Mouse (Mus musculus): ENCODE data around the gene Mrpl42.

Mrpl42 gene

DNA sequence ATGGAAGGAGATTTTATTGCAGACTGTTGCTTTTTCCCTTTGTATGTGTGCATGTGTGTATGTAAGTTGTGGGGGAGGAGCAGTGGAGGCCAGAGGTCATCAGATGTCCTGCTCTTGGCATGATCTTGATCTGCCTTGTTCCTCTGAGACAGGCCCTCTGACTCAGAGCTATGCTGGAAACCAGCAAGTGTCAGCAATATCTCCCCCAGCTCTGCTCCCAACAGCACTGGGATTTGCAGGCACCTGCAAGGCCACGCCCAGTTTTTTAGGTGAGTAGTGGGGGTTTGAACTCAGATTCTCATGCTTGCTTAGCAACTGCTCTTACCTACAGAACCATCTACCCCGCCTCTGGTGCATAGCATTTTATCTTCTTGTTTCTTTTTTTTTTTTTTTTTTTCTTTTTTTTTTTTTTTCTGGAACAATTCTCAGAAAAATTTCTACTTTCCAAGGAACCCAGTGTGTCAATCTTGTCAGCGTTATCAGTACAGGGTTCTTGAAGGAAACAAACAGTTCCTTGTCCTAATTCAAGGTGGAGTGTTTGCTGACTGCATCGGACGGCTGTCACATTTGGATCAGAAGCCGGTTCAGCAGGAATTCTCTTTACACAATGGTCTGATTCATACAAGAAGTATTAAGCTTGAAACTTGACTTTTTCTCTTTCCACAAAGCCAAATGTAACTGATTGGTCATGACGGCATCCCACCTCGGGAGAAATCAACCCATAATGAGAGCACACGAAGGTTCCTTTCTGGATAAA is 43.5 kb downstream of the Mrpl42 start:
- DNase-seq (ENCODE audit: low spot score in 2 of 2), result no peak

DNA sequence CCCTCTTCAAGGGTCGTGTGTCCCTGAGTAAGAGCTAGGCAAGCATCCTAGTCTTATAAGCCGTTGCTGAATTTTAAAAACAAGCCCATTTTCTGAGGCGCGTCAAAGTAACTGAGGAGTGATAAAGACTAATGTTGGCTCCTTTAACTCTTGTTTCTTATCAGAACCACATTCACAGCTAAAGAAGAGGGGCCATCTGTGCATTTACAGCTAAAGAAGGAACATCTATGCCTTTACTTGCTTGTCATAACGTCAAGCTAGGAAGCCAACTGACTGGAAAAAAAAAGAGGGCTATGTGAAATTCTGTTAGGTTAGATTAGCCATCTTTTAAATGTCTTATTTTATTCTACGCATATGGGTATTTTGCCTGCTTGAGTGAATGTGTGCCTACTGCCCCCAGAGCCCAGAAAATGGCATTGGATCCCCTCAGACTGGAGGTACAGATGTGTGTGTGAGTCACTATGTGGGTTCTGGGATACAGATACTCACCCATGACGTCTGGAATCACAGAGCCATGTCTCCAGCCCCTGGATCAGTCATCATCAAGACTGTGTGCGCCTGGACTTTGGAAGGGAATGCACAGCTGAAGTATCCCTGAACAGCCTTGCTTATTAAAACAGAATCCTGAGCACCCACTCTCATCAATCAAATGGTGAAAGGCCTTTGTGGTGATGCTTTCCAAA is 44.2 kb downstream of the Mrpl42 start:
- no peak for DNase-seq (ENCODE audit: low spot score in 2 of 2)

DNA sequence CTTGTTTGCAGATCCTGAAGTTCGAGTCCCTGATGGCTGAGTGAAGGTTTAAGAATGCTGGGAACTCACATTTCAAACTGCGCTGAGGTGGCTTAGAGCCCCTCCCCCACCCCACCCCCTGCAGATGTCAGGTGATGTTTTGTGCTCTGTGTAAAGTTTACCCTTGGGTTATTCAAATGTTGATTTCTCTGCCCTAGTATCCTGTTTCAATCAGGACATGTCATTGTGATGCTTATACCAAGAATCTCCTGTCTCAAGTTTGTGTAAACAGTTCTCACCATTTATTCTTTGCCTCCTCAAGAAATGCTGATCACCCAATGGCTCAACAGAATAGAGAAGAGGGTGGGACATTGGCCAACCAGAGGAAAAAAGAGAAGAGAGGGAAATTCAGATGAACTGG is 45.6 kb downstream of the Mrpl42 start:
- no peak for DNase-seq (ENCODE audit: low spot score in 2 of 2)

DNA sequence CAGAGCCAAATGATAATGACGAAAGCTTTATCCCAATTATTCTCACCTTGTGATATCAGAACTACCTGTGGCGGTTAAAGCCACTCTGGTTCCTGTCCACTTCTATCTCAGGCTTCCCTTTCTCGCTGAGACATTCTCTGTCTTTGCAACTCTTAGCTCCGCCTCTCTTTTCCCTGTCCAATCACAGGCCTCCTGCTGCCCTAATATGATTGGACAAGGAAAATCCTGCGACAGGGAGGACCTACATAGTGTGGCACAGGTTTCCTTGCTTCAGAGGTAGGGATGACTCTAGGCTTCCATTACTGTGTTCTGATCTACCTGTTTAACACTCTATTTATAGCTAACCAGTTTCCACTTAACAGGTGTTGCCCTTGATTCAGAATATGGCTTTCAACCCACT is 48.5 kb downstream of the Mrpl42 start:
- DNase-seq (ENCODE audit: low spot score in 2 of 2), result no peak

DNA sequence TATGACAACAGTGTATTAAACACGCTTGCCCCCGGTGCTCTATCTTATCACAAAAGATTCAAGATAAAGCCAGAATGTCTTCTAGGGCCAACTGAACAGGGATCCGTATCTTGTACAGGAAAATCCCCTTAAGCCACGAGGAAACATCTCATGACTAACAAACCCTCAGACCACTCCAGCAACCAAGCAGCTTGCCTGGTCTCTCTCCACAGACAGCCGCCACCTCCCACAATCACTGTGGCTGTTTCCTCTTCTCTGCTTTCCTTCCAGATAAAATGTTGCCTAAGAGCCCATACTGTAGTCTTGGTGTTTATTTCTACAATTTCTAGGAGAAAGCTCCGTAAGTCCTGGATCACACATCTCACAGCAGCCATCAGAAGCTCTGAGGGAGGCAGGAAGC is 52.7 kb downstream of the Mrpl42 start:
- no peak for DNase-seq (ENCODE audit: low spot score in 2 of 2)

DNA sequence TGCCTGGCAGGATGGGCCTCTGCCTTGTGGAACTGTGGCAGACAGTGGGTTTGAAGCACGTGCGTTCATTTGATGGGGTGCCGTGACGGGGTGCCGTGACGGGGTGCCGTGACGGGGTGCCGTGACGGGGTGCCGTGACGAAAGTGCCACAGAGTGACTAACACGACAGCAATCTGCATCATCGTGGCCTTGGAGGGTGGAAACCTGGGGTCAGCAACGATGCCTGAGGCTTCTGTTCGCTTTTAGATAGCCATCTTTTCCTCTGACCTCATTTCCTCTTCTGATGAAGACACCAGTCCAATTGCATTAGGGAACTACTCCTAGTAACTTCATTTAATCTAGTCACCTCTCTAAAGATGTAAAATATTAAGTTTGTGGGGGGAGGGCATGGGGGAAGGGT is 53.8 kb downstream of the Mrpl42 start:
- no peak for DNase-seq (ENCODE audit: low spot score in 2 of 2)

DNA sequence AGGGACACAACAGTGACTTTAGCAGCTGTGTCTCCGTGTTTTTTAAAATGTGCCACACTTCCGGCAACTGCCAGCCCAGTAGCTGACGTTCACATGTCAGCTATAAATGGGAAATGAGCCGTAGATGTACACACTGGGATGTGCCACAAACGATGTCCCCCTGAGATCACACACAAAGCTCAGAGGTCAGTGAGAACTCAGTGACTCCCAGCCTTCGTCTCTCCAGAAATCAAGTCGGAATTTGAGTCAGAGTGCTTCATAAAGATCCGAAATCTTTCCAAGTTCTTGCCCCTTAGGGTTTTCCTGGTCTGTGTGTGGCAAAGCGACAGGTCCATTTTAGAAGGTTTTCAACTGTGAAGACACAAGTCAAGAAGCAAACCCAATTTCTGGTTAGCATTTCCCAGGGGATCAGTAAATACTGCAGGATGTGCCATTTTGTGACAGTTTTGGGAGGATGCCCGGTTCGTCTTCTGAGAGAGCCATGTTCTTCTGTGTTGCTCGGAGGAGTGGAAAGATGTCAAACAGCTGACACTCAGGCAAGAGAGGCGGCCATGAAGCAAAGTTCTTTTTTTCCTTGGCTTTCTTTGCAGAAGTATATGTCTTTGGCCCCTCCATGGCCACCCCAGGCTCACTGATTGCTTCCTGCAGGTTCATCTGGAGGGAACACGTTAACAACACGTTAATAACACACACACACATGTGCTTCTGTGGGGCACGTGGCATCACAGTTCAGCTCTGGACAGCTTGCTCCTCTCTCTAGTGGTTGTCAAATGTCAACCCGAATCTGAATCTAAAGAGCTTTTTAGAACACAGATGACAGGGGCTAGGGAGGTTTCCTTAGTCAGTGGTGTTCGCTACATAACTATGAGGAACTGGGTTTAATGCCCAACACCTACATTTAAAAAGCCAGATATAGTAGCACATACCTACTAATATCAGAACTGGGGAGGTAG is 56.4 kb downstream of the Mrpl42 start:
- peak; percentile 11 to 23 for DNase-seq (ENCODE audit: low spot score in 2 of 2)

DNA sequence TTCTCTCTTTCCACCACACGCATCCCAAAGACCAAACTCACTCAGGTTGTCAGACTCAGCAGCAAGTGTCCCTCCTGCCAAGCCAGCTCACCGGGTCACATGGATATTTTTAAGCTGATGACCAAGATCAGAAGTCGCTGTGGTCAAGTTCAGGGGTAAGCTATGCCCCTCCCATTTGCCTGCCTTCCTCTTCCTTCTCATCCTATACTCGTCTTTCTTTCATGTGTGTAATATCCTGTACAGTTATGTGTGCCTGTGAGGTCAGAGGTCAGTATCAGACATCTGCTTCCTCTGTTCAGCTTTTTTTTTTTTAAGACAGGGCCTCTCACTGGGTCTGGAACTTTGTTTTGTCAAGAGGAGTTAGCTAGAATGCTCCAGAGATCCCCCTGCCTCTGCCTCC is 59.4 kb downstream of the Mrpl42 start:
- no peak for DNase-seq (ENCODE audit: low spot score in 2 of 2)

DNA sequence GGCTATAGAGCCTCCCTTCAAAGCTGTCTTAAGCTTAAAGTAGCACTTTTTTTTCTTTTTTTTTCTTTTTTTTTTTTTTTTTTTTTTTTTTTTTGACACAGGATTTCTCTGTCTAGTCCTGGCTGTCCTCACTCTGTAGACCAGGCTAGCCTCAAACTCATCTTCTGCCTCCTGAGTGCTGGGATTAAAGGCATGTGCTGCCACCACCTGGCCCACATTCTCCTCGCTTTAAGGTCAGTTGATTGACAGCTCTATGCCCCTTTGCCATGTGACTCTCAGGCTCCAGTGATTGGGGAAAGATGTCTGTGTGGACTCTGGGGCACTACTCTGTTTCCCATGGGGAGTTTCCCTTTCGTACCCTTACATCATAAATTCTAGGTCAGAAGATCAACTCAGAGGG is 61.2 kb downstream of the Mrpl42 start:
- DNase-seq (ENCODE audit: low spot score in 2 of 2), result no peak

DNA sequence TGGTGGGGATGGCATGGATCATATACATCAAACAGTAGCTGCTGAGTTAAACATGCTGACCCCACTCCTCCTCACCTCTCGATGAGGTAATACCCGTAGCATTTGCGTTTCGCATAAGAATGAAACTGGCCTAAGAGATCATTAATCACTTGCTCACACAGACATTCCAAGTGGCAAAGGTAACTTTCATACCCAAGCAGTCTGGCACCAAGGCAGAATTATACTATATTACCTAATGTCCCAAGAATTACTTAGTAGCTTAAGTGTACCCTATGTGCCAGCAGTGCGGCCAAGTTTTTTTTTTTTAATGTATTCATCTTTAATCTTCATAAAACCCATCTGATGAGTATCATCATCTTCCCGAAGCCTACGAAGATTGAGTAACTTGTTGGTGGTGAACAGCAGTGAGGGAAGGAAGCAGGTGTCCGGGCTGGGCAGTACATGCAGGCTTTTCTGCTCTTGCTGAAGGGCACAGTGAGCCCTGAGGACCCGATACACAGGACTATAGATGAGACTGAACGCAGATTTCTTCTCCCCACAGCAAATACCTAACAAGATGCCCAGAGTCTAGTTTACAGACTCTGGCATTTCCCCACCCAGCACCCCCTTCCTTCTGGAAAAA is 61.9 kb downstream of the Mrpl42 start:
- DNase-seq (ENCODE audit: low spot score in 2 of 2), result no peak

DNA sequence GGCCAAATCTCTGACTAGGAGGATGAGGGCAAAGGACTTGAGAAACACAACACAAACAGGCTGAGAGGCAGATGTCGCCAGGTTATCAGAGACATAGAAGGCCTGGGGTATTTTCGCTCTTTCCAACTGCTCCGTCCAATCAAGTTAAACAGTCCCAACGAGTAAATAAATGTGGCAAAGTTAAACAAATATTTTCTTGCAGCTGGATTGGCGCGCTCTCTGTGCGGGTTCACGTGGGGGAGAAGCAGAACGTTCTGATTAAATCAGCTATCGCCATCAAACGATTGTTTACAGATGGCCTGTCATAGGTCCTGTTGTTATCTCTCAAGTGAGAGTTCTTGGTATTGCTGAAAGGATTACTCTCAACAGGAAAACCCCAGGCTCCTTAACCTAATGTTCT is 62.8 kb downstream of the Mrpl42 start:
- DNase-seq (ENCODE audit: low spot score in 2 of 2), result no peak

Data from heart, adult 9 months (tissue).